Comparison of ENCODE assay signal across 25 mouse cellular contexts in the genomic region with DNA sequence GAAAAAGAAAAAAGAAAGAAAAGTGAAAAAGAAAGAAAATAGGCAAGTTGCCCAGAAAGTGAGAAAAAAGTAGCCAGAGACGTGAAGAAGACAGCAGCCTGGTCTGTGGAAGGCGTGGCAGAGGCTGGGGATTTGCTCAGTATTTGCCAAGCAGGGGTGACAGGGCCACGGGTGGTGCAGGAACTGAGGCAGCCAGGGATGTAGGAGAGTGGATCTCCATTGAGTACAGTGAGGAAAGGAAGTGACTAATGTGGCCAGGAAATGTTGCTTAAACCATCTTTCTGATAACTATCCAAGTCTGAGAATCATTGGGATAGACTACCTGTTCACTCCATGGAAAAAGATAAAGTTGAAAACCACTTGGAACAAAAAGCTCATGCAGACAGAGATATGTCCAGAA. TPM values are rescaled to one million over a fixed set of nuclear protein-coding genes. Genes with fewer than 3 reads are reported as not detected.
DNase-seq lines count a peak whose midpoint lies in the region; ATAC-seq lines count a peak whose summit lies in the region.
"Had no signal": no experiment of that assay in that cellular context is flagged by ENCODE, and none has a peak within 500 bp of the region (broad histone marks: within the 10 kb centered on the region; RNA-seq: fewer than 3 reads in every experiment).

No protein-coding gene starts in this region.

- peaks cover 5% of the 10 kb centered on the region; the same call in 1 of the 2 replicates for H3K9me3 ChIP-seq in megakaryocyte, embryonic 14.5 days
- H3K9me3 ChIP-seq: embryonic facial prominence, embryonic 13.5 days; embryonic facial prominence, embryonic 15.5 days; forebrain, embryonic 10.5 days; forebrain, embryonic 12.5 days had no signal

- no peaks in the 10 kb centered on the region for H3K36me3 ChIP-seq in megakaryocyte, embryonic 14.5 days (replicated peaks; ENCODE audit: low read length)
- H3K36me3 ChIP-seq: embryonic facial prominence, embryonic 13.5 days; embryonic facial prominence, embryonic 15.5 days; forebrain, embryonic 10.5 days; forebrain, embryonic 12.5 days; G1E had no signal

- H3K4me3 ChIP-seq in megakaryocyte, embryonic 14.5 days (replicated peaks), result peak overlapping the region; percentile 65
- H3K4me3 ChIP-seq: embryonic facial prominence, embryonic 13.5 days; embryonic facial prominence, embryonic 15.5 days; erythroblast, embryonic 14.5 days; forebrain, embryonic 10.5 days; forebrain, embryonic 12.5 days had no signal

- peak; percentile 2 for DNase-seq in adrenal gland, postnatal 14 days
- no peak for DNase-seq in adrenal gland, postnatal 36 days
- no peak for DNase-seq in right cerebral cortex, postnatal 4 days
- DNase-seq: adrenal gland, adult 8-10 months; adrenal gland, postnatal 25 days; B cell, adult 2 months; cerebellum, adult 11 months; cerebellum, adult 18-20 months; cerebellum, adult 8-10 months; cerebellum, adult 9-11 months; cerebellum, postnatal 14 days; cerebellum, postnatal 36 days; embryo, embryonic 11 days had no signal

- H3K27me3 ChIP-seq in megakaryocyte, embryonic 14.5 days (replicated peaks), result peaks cover 5% of the 10 kb centered on the region
- H3K27me3 ChIP-seq: embryonic facial prominence, embryonic 13.5 days; embryonic facial prominence, embryonic 15.5 days; forebrain, embryonic 12.5 days; Patski had no signal

- no peak for ATAC-seq in megakaryocyte, adult 5-6 weeks (ENCODE audit: poor library complexity, severe bottlenecking)
- ATAC-seq in granulocyte monocyte progenitor cell, adult 5-6 weeks (replicated peaks; ENCODE audit: poor library complexity, severe bottlenecking), result peak; percentile 51
- ATAC-seq: forebrain, embryonic 14.5 days; forebrain, embryonic 16.5 days; Patski had no signal

- peaks cover 65% of the 10 kb centered on the region for H3K4me1 ChIP-seq in megakaryocyte, embryonic 14.5 days

RNA-seq across cellular contexts. Expression of gene Sema4b, which starts 10.5 kb away (rescaled TPM):
- total RNA-seq in adrenal gland, postnatal 14 days (2021), result 46.9 and 57.0 TPM in 2 replicates
- total RNA-seq in adrenal gland, postnatal 36 days (2021), result 10 to 100 TPM; 47.3 to 57.2 TPM
- polyA plus RNA-seq in megakaryocyte, embryonic 14.5 days (2012; ENCODE audit: insufficient read depth, low replicate concordance), result 30.8 and 31.0 TPM in 2 replicates
- 10.1 and 13.7 TPM in 2 replicates for total RNA-seq in megakaryocyte, adult 5-6 weeks (2015)
- 10.5 and 11.1 TPM in 2 replicates for total RNA-seq in megakaryocyte, adult 5-6 weeks (2017)
- 6.2 and 6.6 TPM in 2 replicates for total RNA-seq in granulocyte monocyte progenitor cell, adult 5-6 weeks (2014; fragmentation: Nextera tagmentation)
- total RNA-seq in granulocyte monocyte progenitor cell, adult 5-6 weeks (2017), result 3.6 and 4.4 TPM in 2 replicates

RNA-seq across cellular contexts. Expression of gene Cib1, which starts 56.5 kb away (rescaled TPM):
- 52.9 and 59.6 TPM in 2 replicates for total RNA-seq in adrenal gland, postnatal 14 days (2021)
- 10 to 100 TPM; 65.1 to 70.1 TPM for total RNA-seq in adrenal gland, postnatal 36 days (2021)
- 42.4 and 54.0 TPM in 2 replicates for polyA plus RNA-seq in megakaryocyte, embryonic 14.5 days (2012; ENCODE audit: insufficient read depth, low replicate concordance)
- total RNA-seq in megakaryocyte, adult 5-6 weeks (2015), result 107 and 134 TPM in 2 replicates
- 86.5 and 98.1 TPM in 2 replicates for total RNA-seq in megakaryocyte, adult 5-6 weeks (2017)
- total RNA-seq in granulocyte monocyte progenitor cell, adult 5-6 weeks (2014; fragmentation: Nextera tagmentation), result 45.3 and 77.8 TPM in 2 replicates
- total RNA-seq in granulocyte monocyte progenitor cell, adult 5-6 weeks (2017), result 25.0 and 67.5 TPM in 2 replicates

RNA-seq across cellular contexts. Expression of gene Gdpgp1, which starts 56.5 kb away (rescaled TPM):
- 2.7 and 3.9 TPM in 2 replicates for total RNA-seq in adrenal gland, postnatal 14 days (2021)
- 1 to 10 TPM; 3.8 to 3.9 TPM for total RNA-seq in adrenal gland, postnatal 36 days (2021)
- 1.6 and 7.0 TPM in 2 replicates for polyA plus RNA-seq in megakaryocyte, embryonic 14.5 days (2012; ENCODE audit: insufficient read depth, low replicate concordance)
- total RNA-seq in megakaryocyte, adult 5-6 weeks (2015), result 5.2 and 5.4 TPM in 2 replicates
- total RNA-seq in megakaryocyte, adult 5-6 weeks (2017), result 1.9 and 2.7 TPM in 2 replicates
- 4.5 and 10.0 TPM in 2 replicates for total RNA-seq in granulocyte monocyte progenitor cell, adult 5-6 weeks (2014; fragmentation: Nextera tagmentation)
- total RNA-seq in granulocyte monocyte progenitor cell, adult 5-6 weeks (2017), result 1.9 and 3.0 TPM in 2 replicates
